Mouse (Mus musculus) midbrain, embryonic 16.5 days (tissue): ENCODE measurements at regions not wholly inside any gene's neighbourhood (a gene's known extent, or its start where the extent isn't known, plus 50 kb on each side); places are given as distances from the start of the nearest gene placed in this dataset.

Experiments
- ATAC-seq: fragments of 200-750 bp; cut with Nextera tagmentation; 2 replicates; pipeline ENCODE4 v1.8.0; 2017; ENCODE audit warnings: moderate TSS enrichment
- H3K27ac ChIP-seq: fragments of 300-500 bp; sonication (generic); 2 replicates; pipeline ENCODE4 v1.5.1; 2014; ENCODE audit warnings: mild to moderate bottlenecking, low read length, mixed read lengths
- H3K27me3 ChIP-seq: fragments of 300-500 bp; sonication (generic); 2 replicates; pipeline ENCODE4 v1.6.1; 2014; ENCODE audit warnings: low read depth, low read length, mixed read lengths; ENCODE audit not compliant: control insufficient read depth, insufficient read depth
- H3K36me3 ChIP-seq: fragments of 300-500 bp; sonication (generic); 2 replicates; pipeline ENCODE4 v1.6.1; 2014; ENCODE audit warnings: mild to moderate bottlenecking, low read length, moderate library complexity, mixed read lengths; ENCODE audit not compliant: control insufficient read depth, insufficient read depth
- H3K4me1 ChIP-seq: fragments of 300-500 bp; sonication (generic); 2 replicates; pipeline ENCODE4 v1.6.1; 2014; ENCODE audit warnings: mild to moderate bottlenecking, low read length, mixed read lengths; ENCODE audit not compliant: control insufficient read depth, insufficient read depth
- H3K4me2 ChIP-seq: fragments of 300-500 bp; sonication (generic); 2 replicates; pipeline ENCODE4 v1.6.1; 2014; ENCODE audit warnings: mild to moderate bottlenecking, low read length, mixed read lengths
- H3K4me3 ChIP-seq: fragments of 300-500 bp; sonication (generic); 2 replicates; pipeline ENCODE4 v1.5.1; 2014; ENCODE audit warnings: low read depth, mild to moderate bottlenecking, low read length, moderate library complexity, mixed read lengths
- H3K9ac ChIP-seq: fragments of 300-500 bp; sonication (generic); 2 replicates; pipeline ENCODE4 v1.6.1; 2014; ENCODE audit warnings: low read depth, low read length, mixed read lengths
- H3K9me3 ChIP-seq: fragments of 300-500 bp; sonication (generic); replicated peaks from 2 replicates; pipeline ENCODE4 v1.6.1; 2014; ENCODE audit warnings: mild to moderate bottlenecking, low read length, mixed read lengths; ENCODE audit not compliant: control insufficient read depth, poor library complexity, severe bottlenecking
- WGBS: fragments of 180-500 bp; shearing (Covaris S2); extraction: QIAGEN DNeasy Blood & Tissue Kit; methylation state at CpG from one replicate; pipeline ENCODE4 v1.1.7; 2014; 5-methylcytosine and 5-hydroxymethylcytosine counted together

- 69% methylated on average over 8 of the region's 8 CpGs for WGBS
- Histone ChIP-seq H3K4me1 (no peaks in the 10 kb centered on the region), H3K36me3 (no peaks in the 10 kb centered on the region), H3K4me3 (no peak overlapping the region), H3K9ac (no peak overlapping the region), H3K27ac (no peak overlapping the region), H3K4me2 (no peak overlapping the region), H3K9me3 (no peaks in the 10 kb centered on the region), H3K27me3 (no peaks in the 10 kb centered on the region)
- no peak for ATAC-seq
These were observed 78.9 kb upstream of the Dapk1 start for GRCm38 (mm10) chr13:60522719-60523450.

DNA sequence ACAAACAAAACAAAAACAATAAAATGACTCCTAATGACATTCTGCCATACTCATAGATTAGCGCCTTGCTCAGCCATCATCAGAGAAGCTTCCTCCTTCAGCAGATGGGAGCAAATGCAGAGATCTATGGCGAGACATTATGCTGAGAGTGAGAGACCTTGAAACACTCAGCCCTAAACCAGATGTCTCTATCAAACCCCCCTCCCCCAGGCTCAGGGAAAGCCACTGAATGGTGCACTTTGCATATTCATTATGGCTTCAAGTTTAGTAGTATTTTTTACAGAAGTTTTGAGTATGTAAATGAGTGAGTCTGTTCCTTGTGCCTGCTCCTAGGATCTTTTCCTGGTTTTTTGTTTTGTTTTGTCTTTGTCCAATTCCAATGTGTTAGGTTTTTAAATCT is 73.9 kb upstream of the Dapk1 start:
- Histone ChIP-seq H3K36me3 (no peaks in the 10 kb centered on the region), H3K27me3 (no peaks in the 10 kb centered on the region), H3K9ac (no peak overlapping the region), H3K4me3 (no peak overlapping the region), H3K4me1 (peaks cover 4% of the 10 kb centered on the region; the same call in 1 of the 2 replicates), H3K4me2 (no peak overlapping the region), H3K27ac (no peak overlapping the region), H3K9me3 (no peaks in the 10 kb centered on the region)
- no peak for ATAC-seq
- WGBS, result 75% methylated on average over 2 of the region's 2 CpGs

- no peaks in the 10 kb centered on the region for H3K9me3 ChIP-seq
- H3K27ac ChIP-seq, result 0 out of 2 replicates have a peak overlapping the region, but pooled peaks have one; percentile 3
- H3K36me3 ChIP-seq, result no peaks in the 10 kb centered on the region
- peaks cover 4% of the 10 kb centered on the region; the same call in 1 of the 2 replicates for H3K4me1 ChIP-seq
- no peaks in the 10 kb centered on the region for H3K27me3 ChIP-seq
- H3K4me3 ChIP-seq, result no peak overlapping the region
- 83% methylated on average over 1 of the region's 1 CpGs for WGBS
- H3K4me2 ChIP-seq, result no peak overlapping the region
- peak; percentile 29; the same call in 1 of the 2 replicates for ATAC-seq
- no peak overlapping the region for H3K9ac ChIP-seq
These were observed 72.9 kb upstream of the Dapk1 start for GRCm38 (mm10) chr13:60528819-60529218.

GRCm38 (mm10) chr13:60529381-60530069 is 72.2 kb upstream of the Dapk1 start:
- Histone ChIP-seq H3K27me3 (no peaks in the 10 kb centered on the region), H3K9ac (no peak overlapping the region), H3K4me3 (no peak overlapping the region), H3K9me3 (no peaks in the 10 kb centered on the region), H3K27ac (no peak overlapping the region), H3K36me3 (no peaks in the 10 kb centered on the region), H3K4me2 (no peak overlapping the region), H3K4me1 (peaks cover 7% of the 10 kb centered on the region; the same call in 1 of the 2 replicates)
- 10% methylated on average over 6 of the region's 6 CpGs for WGBS
- peak; percentile 80 for ATAC-seq

- peaks cover 8% of the 10 kb centered on the region; the same call in 1 of the 2 replicates for H3K4me1 ChIP-seq
- H3K9me3 ChIP-seq, result no peaks in the 10 kb centered on the region
- no peak overlapping the region for H3K4me3 ChIP-seq
- H3K4me2 ChIP-seq, result no peak overlapping the region
- no peak overlapping the region for H3K9ac ChIP-seq
- 0 out of 2 replicates have a peak, but pooled peaks have one; percentile 6 for ATAC-seq
- H3K27me3 ChIP-seq, result no peaks in the 10 kb centered on the region
- no peak overlapping the region for H3K27ac ChIP-seq
- no peaks in the 10 kb centered on the region for H3K36me3 ChIP-seq
- 77% methylated on average over 8 of the region's 8 CpGs for WGBS
These were observed 67.8 kb upstream of the Dapk1 start for GRCm38 (mm10) chr13:60533871-60534427.

GRCm38 (mm10) chr13:60534501-60534900 is 67.2 kb upstream of the Dapk1 start:
- Histone ChIP-seq H3K27me3 (no peaks in the 10 kb centered on the region), H3K4me1 (peaks cover 6% of the 10 kb centered on the region; the same call in 1 of the 2 replicates), H3K4me3 (no peak overlapping the region), H3K9me3 (no peaks in the 10 kb centered on the region), H3K36me3 (no peaks in the 10 kb centered on the region), H3K4me2 (no peak overlapping the region), H3K27ac (no peak overlapping the region), H3K9ac (no peak overlapping the region)
- WGBS, result 10% methylated on average over 3 of the region's 3 CpGs
- ATAC-seq, result peak; percentile 21; the same call in 1 of the 2 replicates

- H3K27me3 ChIP-seq, result no peaks in the 10 kb centered on the region
- no peak overlapping the region for H3K4me3 ChIP-seq
- 0 out of 2 replicates have a peak overlapping the region, but pooled peaks have one; percentile 17 for H3K27ac ChIP-seq
- no peaks in the 10 kb centered on the region for H3K9me3 ChIP-seq
- 46% methylated on average over 7 of the region's 7 CpGs for WGBS
- ATAC-seq, result peak; percentile 52; the same call in 1 of the 2 replicates
- H3K4me1 ChIP-seq, result peaks cover 4% of the 10 kb centered on the region; the same call in 1 of the 2 replicates
- no peaks in the 10 kb centered on the region for H3K36me3 ChIP-seq
- H3K9ac ChIP-seq, result no peak overlapping the region
- H3K4me2 ChIP-seq, result no peak overlapping the region
These were observed 66.7 kb upstream of the Dapk1 start for GRCm38 (mm10) chr13:60535045-60535444.

GRCm38 (mm10) chr13:60536725-60537124 is 65.0 kb upstream of the Dapk1 start:
- no peak overlapping the region for H3K4me2 ChIP-seq
- H3K4me3 ChIP-seq, result no peak overlapping the region
- no peaks in the 10 kb centered on the region for H3K9me3 ChIP-seq
- H3K9ac ChIP-seq, result no peak overlapping the region
- no peak for ATAC-seq
- no peaks in the 10 kb centered on the region for H3K27me3 ChIP-seq
- WGBS, result 87% methylated on average over 5 of the region's 5 CpGs
- H3K36me3 ChIP-seq, result no peaks in the 10 kb centered on the region
- peaks cover 4% of the 10 kb centered on the region; the same call in 1 of the 2 replicates for H3K4me1 ChIP-seq
- no peak overlapping the region for H3K27ac ChIP-seq

- Histone ChIP-seq H3K27me3 (no peaks in the 10 kb centered on the region), H3K4me1 (peaks cover 4% of the 10 kb centered on the region; the same call in 1 of the 2 replicates), H3K4me3 (no peak overlapping the region), H3K36me3 (no peaks in the 10 kb centered on the region), H3K27ac (no peak overlapping the region), H3K4me2 (no peak overlapping the region), H3K9me3 (no peaks in the 10 kb centered on the region), H3K9ac (no peak overlapping the region)
- no peak for ATAC-seq
- 32% methylated on average over 8 of the region's 8 CpGs for WGBS
These were observed 63.6 kb upstream of the Dapk1 start for GRCm38 (mm10) chr13:60538110-60538509.
